Mouse (Mus musculus): ENCODE data around the gene Htra2.

- TF ChIP-seq POLR2A (IDR thresholded peaks at IDR 0.05; ENCODE audit: low read depth, low read length) (no peak), CTCF (IDR thresholded peaks at IDR 0.05; ENCODE audit: borderline replicate concordance, insufficient read depth, low read length) (no peak)
Measured at GRCm38 (mm10) chr6:83103130-83103650, 48.1 kb upstream of the Htra2 start.

Measured in embryonic fibroblast, embryonic 13.5 days (primary cell).